Comparison of ENCODE assay signal across 13 mouse cellular contexts in the genomic region with DNA sequence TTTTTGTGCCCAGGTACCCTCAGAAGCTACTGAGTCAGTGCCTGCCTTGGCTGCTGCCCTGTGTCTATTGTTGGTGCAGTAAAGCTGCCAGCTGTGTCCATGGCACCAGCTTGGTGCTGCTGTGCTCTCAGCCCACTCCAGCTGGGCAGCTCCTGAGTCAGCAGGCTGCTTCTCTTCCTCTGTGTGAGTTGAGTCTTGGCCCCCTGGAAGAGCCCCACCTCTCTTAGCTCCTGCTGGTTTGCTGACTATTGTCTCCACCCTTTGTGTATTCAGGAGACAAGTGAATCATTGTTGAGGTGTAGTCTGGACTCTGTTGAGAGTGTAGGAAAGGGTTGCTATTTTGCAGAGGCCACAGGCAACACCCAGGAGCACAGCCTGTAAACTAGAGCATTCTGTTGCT.
DNase-seq lines count a peak whose midpoint lies in the region; ATAC-seq and TF ChIP-seq lines count a peak whose summit lies in the region.
"Had no signal": no experiment of that assay in that cellular context is flagged by ENCODE, and none has a peak within 500 bp of the region (broad histone marks: within the 10 kb centered on the region; RNA-seq: fewer than 3 reads in every experiment).

No protein-coding gene starts in this region.

- no peak overlapping the region for H3K27ac ChIP-seq in stomach, embryonic 15.5 days
- H3K27ac ChIP-seq: limb, embryonic 12.5 days; midbrain, embryonic 12.5 days had no signal

- POLR2A ChIA-PET in Patski (lab: Charles Lee), result no interaction called here

- no peak overlapping the region for H3K4me3 ChIP-seq in stomach, embryonic 15.5 days (replicated peaks)
- H3K4me3 ChIP-seq: limb, embryonic 12.5 days; midbrain, embryonic 12.5 days had no signal

- H3K9ac ChIP-seq in stomach, embryonic 15.5 days, result no peak overlapping the region
- H3K9ac ChIP-seq: limb, embryonic 12.5 days; midbrain, embryonic 12.5 days had no signal

- no peaks in the 10 kb centered on the region for H3K36me3 ChIP-seq in stomach, embryonic 15.5 days
- H3K36me3 ChIP-seq: midbrain, embryonic 12.5 days had no signal

- no peaks in the 10 kb centered on the region for H3K27me3 ChIP-seq in Patski
- no peaks in the 10 kb centered on the region for H3K27me3 ChIP-seq in stomach, embryonic 15.5 days (replicated peaks)
- H3K27me3 ChIP-seq: CH12.LX; limb, embryonic 12.5 days; midbrain, embryonic 12.5 days had no signal

- no peaks in the 10 kb centered on the region for H3K9me3 ChIP-seq in stomach, embryonic 15.5 days
- H3K9me3 ChIP-seq: limb, embryonic 12.5 days; midbrain, embryonic 12.5 days had no signal

- H3K4me1 ChIP-seq in stomach, embryonic 15.5 days, result no peaks in the 10 kb centered on the region
- H3K4me1 ChIP-seq: limb, embryonic 12.5 days had no signal

- TF ChIP-seq CTCF in Patski (IDR thresholded peaks at IDR 0.05), result no peak

- H3K4me2 ChIP-seq in stomach, embryonic 15.5 days, result no peak overlapping the region
- H3K4me2 ChIP-seq: limb, embryonic 12.5 days; midbrain, embryonic 12.5 days had no signal

- intact Hi-C loops in heart, postnatal 36 days (cut with DNase I), result loop anchor here (10.0 kb wide), 1 partner anchor 422 kb away; a partner anchor contains a TSS

- CTCF ChIA-PET in Patski (lab: Charles Lee), result no interaction called here

- in situ Hi-C loops in Patski (cut with MboI; ENCODE audit: low pct_unique_long_range_greater_than_20kb), result loop anchor here (25.0 kb wide), 1 partner anchor 425 kb away; a partner anchor contains a TSS

- peak; percentile 57 for ATAC-seq in Patski
- ATAC-seq in stomach, embryonic 15.5 days (ENCODE audit: insufficient read depth, low FRiP score, low read depth), result peak; percentile 84

- peak; percentile 95 for DNase-seq in heart, adult 11 months
- DNase-seq in heart, postnatal 36 days, result no peak
- peak; percentile 6 for DNase-seq in lung, postnatal 36 days
- DNase-seq in lung, adult 18-20 months, result no peak
- DNase-seq in Patski (ENCODE audit: low read depth, low spot score), result peak; percentile 24
- no peak for DNase-seq in spleen, adult 12 weeks (ENCODE audit: low spot score)
- DNase-seq in spleen, postnatal 4 days (ENCODE audit: low spot score in 2 of 2), result no peak
- DNase-seq: gastrocnemius, postnatal 36 days; heart, postnatal 4 days had no signal

Comparison
In these comparisons a context has a peak if more than half of its experiments do, and no peak if none do; other contexts are left out.
1. DNase-seq: peak in heart, adult 11 months (single experiment), lung, postnatal 36 days (single experiment) and Patski (single experiment); none in heart, postnatal 36 days (0 of 2), lung, adult 18-20 months (0 of 2), spleen, adult 12 weeks (single experiment) and spleen, postnatal 4 days (0 of 2).